Mouse (Mus musculus) inflammation-experienced regulatory T-cells, adult 6 months (primary cell): ENCODE results near the gene Nudt16l1. TPM values are rescaled to one million over a fixed set of nuclear protein-coding genes. Genes with fewer than 3 reads are reported as not detected.

Experiments
- ATAC-seq: one replicate; pipeline ENCODE4 v1.8.0; 2017
- polyA plus RNA-seq, 3 experiments: library from polyadenylated mRNA; unstranded; fragments of 100-300 nt; shearing (Covaris generic); gene quantifications; one replicate each; pipeline ENCODE4 v1.2.1; 2017

Nudt16l1 gene
- polyA plus RNA-seq, 3 experiments from 2014 or later: 81.2 to 97.1 (median 91.3) TPM

GRCm38 (mm10) chr16:4957446-4957845 is 18.9 kb downstream of the Nudt16l1 start:
- no peak for ATAC-seq

GRCm38 (mm10) chr16:4960260-4960659 is 21.7 kb downstream of the Nudt16l1 start:
- no peak for ATAC-seq

- no peak for ATAC-seq
Observed at GRCm38 (mm10) chr16:4963346-4963745, 24.8 kb downstream of the Nudt16l1 start.

- peak; percentile 95 for ATAC-seq
Observed at GRCm38 (mm10) chr16:4963797-4964709, 25.5 kb downstream of the Nudt16l1 start, which contains the start of gene Anks3. Gene Anks3 (minus strand): TSS chr16:4964205.

GRCm38 (mm10) chr16:4964731-4965391 is 26.3 kb downstream of the Nudt16l1 start:
- ATAC-seq: peak; percentile 8

- ATAC-seq: no peak
Observed at GRCm38 (mm10) chr16:4965392-4966129, 27.0 kb downstream of the Nudt16l1 start.

- ATAC-seq: no peak
Observed at GRCm38 (mm10) chr16:4968426-4968825, 29.9 kb downstream of the Nudt16l1 start.

- no peak for ATAC-seq
Observed at GRCm38 (mm10) chr16:4969055-4969843, 30.7 kb downstream of the Nudt16l1 start.

GRCm38 (mm10) chr16:4971626-4972025 is 33.1 kb downstream of the Nudt16l1 start:
- no peak for ATAC-seq

GRCm38 (mm10) chr16:4974521-4974920 is 36.0 kb downstream of the Nudt16l1 start:
- no peak for ATAC-seq

GRCm38 (mm10) chr16:4976180-4976579 is 37.6 kb downstream of the Nudt16l1 start:
- ATAC-seq: no peak

- no peak for ATAC-seq
Observed at GRCm38 (mm10) chr16:4978275-4979051, 39.9 kb downstream of the Nudt16l1 start.

GRCm38 (mm10) chr16:4979755-4980380 is 41.3 kb downstream of the Nudt16l1 start:
- ATAC-seq: no peak

- ATAC-seq: no peak
Observed at GRCm38 (mm10) chr16:4984717-4985116, 46.2 kb downstream of the Nudt16l1 start.

Other genes starting within 250 kb of the Nudt16l1 start
- gene Nmral1, start 219.4 kb upstream of the Nudt16l1 start, polyA plus RNA-seq: 10 to 100 TPM; 10.0 to 36.5 (median 16.6) TPM
- 100 to 1,000 TPM in 2 of 3 experiments, 10 to 100 TPM in 1; 97.9 to 114 (median 103) TPM for gene Hmox2, start 212.4 kb upstream of the Nudt16l1 start, polyA plus RNA-seq
- 10 to 100 TPM; 15.0 to 43.1 (median 36.6) TPM for gene Cdip1, start 148.5 kb upstream of the Nudt16l1 start, polyA plus RNA-seq
- gene 4930562C15Rik, start 103.3 kb upstream of the Nudt16l1 start, polyA plus RNA-seq: 1 to 10 TPM in 2 of 3 experiments, under 1 TPM in 1; 0.79 to 2.9 (median 1.3) TPM
- gene Ubald1, start 58.4 kb upstream of the Nudt16l1 start, polyA plus RNA-seq: 10 to 100 TPM; 19.4 to 25.2 (median 20.9) TPM
- gene Mgrn1, start 52.5 kb upstream of the Nudt16l1 start, polyA plus RNA-seq: 10 to 100 TPM; 18.0 to 42.4 (median 35.7) TPM
- gene Anks3, start 25.4 kb downstream of the Nudt16l1 start, polyA plus RNA-seq: 10 to 100 TPM; 24.4 to 60.3 (median 46.9) TPM
- gene Sept12, start 59.1 kb downstream of the Nudt16l1 start, polyA plus RNA-seq: not detected
- not detected for gene Smim22, start 68.5 kb downstream of the Nudt16l1 start, polyA plus RNA-seq
- 10 to 100 TPM; 17.7 to 32.4 (median 20.6) TPM for gene Rogdi, start 74.8 kb downstream of the Nudt16l1 start, polyA plus RNA-seq
- 10 to 100 TPM; 77.6 to 91.8 (median 78.0) TPM for gene Glyr1, start 111.1 kb downstream of the Nudt16l1 start, polyA plus RNA-seq
- gene Ubn1, start 111.3 kb downstream of the Nudt16l1 start, polyA plus RNA-seq: 10 to 100 TPM; 29.5 to 42.1 (median 34.1) TPM
- under 1 TPM in 2 of 3 experiments, not detected in 1; 0.10 to 0.12 TPM for gene Ppl, start 193.7 kb downstream of the Nudt16l1 start, polyA plus RNA-seq
- gene Sec14l5, start 208.3 kb downstream of the Nudt16l1 start, polyA plus RNA-seq: not detected